Mouse (Mus musculus) bone marrow macrophage, adult 2 months (primary cell): Measurements from ENCODE around the gene Uspl1.

Source experiments
- CTCF ChIP-seq: IDR thresholded peaks from 2 replicates; pipeline ENCODE4 v1.5.1; 2012; ENCODE audit warnings: low read depth, mild to moderate bottlenecking, low read length, moderate library complexity
- POLR2A ChIP-seq: IDR thresholded peaks from 2 replicates; pipeline ENCODE4 v1.6.1; 2012; ENCODE audit warnings: mild to moderate bottlenecking, low read depth, low read length, borderline replicate concordance

GRCm38 (mm10) chr5:149211041-149211440 is 26.9 kb downstream of the Uspl1 start:
- TF ChIP-seq POLR2A, result no peak
- TF ChIP-seq CTCF, result no peak
